Mouse (Mus musculus) heart, adult 11 months (tissue): Measurements from ENCODE around the gene Fam53b.
A peak's percentile ranks its signal among the peaks of the same experiment; 100 is the strongest.

Experiments
- DNase-seq: peaks from one replicate; pipeline ENCODE4 v3.0.0; 2022

Gene Fam53b

GRCm38 (mm10) chr7:132810879-132811278, 2.8 kb downstream of the Fam53b start:
- DNase-seq = peak; percentile 99

- peak; percentile 98 for DNase-seq
Measured at GRCm38 (mm10) chr7:132810368-132810767, 3.3 kb downstream of the Fam53b start.

DNA sequence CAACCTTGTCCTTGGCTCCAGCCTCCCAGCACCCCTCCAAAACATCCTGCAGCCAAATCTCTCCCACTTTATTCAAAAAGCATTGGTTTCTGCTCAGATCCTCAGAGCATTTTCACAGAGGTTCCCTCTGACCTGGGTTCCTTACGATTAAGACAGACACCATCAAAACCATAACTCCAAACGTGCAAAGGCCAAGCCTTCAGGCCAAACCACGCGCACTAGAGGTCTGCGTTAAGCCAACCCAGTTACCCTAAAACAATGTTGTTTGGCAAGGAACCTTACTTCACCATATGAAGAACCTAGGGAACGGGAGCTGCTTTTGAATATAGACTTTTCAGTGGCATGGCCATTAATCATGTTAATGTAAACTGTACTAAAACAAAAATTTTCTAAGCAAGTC, 4.0 kb downstream of the Fam53b start:
- peak; percentile 88 for DNase-seq

DNA sequence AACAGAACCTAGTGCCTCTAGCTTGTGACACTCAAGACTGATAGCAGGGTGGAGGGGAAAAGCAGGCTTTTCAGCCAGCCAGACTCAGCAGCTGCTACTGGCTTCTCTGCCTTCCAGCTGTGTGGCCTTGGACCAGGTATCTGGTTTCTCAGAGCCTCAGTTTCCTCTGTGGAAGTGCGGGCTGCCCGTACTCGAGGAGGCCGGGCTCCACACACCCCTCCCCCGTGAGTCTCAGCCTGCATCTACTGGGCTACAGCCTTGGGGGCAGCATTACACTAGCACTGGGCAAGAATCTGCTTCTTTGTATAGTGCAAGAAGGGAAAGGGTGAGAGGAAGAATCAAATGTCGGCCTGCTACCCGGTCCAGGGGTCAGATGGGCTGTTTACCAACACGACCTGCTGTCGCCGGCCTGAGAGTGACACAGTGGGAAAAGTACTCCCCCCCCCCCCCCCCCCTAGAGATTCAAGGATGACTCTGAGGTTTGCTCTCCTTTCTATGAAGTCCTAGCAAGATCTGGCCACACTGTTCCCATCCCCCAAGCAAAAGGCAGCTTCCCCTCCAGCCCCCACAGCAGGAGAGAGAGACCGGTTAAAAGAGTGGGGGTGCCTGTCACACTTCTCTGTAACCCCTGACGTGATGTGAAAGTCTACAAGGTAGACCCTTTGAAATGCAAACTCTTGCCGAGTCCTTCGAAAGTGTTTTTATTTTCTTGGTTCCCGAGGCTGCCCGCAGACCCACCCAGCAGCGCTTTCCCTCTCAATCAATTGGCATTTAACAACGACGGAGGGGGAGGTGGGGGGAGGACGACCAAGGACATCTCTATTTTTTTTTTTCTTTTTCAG, 4.6 kb downstream of the Fam53b start:
- DNase-seq = peak; percentile 94

GRCm38 (mm10) chr7:132808051-132808796, 5.5 kb downstream of the Fam53b start:
- peak; percentile 91 for DNase-seq

GRCm38 (mm10) chr7:132806926-132807857, 6.5 kb downstream of the Fam53b start:
- peak; percentile 95 for DNase-seq

DNA sequence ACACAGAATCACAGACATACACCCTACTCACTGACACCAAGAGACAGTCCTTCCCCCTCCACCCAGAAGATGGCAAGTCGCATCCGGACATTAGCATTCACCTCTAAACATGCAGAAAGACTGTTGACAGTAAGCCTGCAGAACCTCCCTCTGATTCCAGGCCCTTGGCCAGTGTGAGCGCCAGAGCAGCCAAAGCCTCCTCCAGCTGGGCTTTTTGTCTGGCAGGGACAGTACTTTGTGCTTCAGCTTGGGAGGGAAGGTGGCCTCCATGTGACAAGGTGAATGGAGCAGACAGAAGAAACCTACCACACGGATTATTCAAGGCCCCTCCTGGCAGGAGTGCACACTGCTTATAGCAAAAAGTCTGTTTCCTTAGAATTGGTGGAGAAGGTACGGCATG, 7.4 kb downstream of the Fam53b start:
- peak; percentile 98 for DNase-seq

GRCm38 (mm10) chr7:132804951-132805350, 8.7 kb downstream of the Fam53b start:
- DNase-seq = peak; percentile 88

DNA sequence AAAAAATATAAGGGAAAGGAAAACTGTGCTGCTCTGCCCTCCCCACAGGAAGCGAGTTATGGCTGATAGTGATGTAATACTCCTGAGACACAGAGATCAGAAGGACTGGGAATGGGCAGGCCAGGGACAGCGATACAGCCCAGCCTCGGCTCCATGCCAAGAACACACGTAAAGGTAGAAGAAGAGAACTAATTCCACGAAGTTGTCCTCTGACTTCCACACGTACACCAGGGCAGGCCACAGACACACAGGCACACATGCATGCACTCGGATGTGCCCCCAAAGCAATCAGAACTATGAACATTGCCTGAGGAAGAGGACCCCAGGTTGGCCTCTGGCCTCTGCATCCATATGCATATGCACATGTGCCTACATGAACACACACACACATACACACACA, 9.2 kb downstream of the Fam53b start:
- peak; percentile 93 for DNase-seq

- peak; percentile 98 for DNase-seq
Measured at GRCm38 (mm10) chr7:132803962-132804361, 9.7 kb downstream of the Fam53b start.

- DNase-seq = peak; percentile 91
Measured at GRCm38 (mm10) chr7:132803336-132803735, 10.3 kb downstream of the Fam53b start.

DNA sequence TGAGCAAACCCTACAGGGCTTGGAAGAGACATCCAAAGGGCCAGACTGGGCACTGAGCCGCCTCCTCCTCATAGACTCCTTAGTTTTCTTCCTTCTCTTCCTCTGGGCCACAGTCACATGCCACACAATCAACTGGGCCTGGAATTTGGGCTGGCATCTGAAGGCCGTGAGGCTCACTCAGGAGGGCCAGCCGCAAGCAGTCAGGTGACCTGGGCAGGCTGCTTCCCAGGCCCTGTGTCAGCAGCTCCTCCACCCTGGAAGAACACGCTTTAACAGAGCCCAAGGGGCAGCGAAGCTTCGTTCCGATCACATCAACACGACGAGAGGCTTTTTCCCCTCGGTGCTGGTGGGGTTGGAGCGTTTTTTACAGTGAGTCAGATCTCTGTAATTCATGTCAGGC, 11.0 kb downstream of the Fam53b start:
- peak; percentile 94 for DNase-seq

GRCm38 (mm10) chr7:132802066-132802465, 11.6 kb downstream of the Fam53b start:
- peak; percentile 96 for DNase-seq

- peak; percentile 85 for DNase-seq
Measured at GRCm38 (mm10) chr7:132801509-132801908, 12.2 kb downstream of the Fam53b start.

- peak; percentile 90 for DNase-seq
Measured at GRCm38 (mm10) chr7:132800868-132801267, 12.8 kb downstream of the Fam53b start.

DNA sequence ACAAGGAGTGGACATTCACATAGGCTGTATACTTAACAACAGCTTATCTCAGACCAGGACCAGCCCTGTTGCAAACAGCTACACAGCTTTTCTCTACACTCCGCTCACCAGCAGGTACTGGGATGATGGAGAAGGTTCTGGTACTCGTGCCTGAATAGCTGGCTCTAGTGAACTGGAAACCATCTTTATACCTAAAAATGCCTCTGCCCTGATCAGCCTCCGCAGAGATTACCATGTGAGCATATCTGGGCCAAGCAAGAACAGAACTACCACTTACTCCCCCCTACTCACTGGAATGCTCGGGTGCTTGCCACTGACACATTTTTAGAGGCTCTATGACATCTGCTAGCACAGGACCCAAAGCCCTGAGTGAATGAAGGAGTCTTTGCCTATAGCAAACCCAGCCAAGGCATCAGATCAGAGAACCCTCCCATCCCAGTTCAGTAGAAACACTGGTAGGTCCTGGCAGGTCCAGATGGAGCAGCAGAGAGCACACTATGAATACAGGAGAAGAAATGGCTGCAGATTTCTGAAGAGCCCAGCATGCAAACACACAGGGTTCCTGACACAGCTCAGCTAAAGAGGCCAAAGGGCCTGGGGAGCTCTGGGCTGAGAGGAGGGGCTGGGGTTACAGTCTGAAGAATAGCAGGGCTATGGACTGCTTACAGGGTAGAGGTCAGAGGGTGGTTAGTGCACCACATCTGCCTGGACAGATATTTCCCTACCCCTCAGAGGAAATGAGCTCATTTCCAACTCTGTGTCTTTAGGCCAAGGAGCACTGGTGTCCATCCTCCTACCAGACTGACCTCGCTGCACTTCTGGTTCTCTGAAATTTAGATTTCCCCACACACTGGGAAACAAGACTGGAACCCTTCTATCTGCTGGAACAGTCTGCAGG, 14.3 kb downstream of the Fam53b start:
- peak; percentile 97 for DNase-seq

DNA sequence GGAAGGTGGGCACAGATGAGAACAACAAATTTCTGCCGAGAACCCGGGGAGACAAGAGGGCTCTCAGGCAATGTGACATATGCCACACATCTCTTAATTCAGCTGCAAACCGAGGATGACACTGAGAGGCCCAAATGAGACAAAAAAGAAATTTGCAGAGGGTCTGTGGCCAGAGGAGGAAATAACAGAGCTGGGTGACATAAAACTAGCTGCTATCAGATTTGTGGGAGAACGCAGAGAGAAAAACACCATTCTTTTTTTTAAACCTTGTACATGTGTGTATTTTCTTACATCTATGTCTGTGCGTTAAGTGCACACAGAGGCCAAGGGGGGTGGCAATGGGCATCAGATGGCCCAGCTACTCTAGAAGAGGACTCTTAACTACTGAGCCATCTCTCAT, 18.5 kb downstream of the Fam53b start:
- no peak for DNase-seq

DNA sequence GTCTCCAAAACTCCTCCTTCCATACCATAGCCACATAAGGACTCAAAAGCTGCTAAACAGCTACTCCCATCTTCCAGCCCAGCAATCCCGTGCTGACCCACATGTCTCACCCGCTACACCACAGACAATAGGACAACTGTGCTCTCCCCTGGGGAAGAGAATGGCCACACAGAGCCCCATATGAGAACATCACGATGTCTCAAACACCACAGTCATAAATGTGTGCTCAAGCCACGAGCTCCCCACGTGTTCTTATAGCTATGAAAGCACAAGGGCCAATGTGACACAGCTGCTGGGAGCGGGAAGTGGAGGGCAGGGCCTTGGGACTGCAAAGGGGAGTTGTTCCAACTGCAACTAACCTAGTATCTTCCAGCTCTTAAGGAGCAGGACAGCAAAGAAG, 20.2 kb downstream of the Fam53b start:
- DNase-seq = peak; percentile 98

- DNase-seq = peak; percentile 92
Measured at GRCm38 (mm10) chr7:132790447-132791219, 23.1 kb downstream of the Fam53b start.

- peak; percentile 94 for DNase-seq
Measured at GRCm38 (mm10) chr7:132788826-132789225, 24.9 kb downstream of the Fam53b start.
